Mouse (Mus musculus): ENCODE data around the gene Igtp. TPM values are rescaled to one million over a fixed set of nuclear protein-coding genes. Genes with fewer than 3 reads are reported as not detected.

The Igtp gene
- polyA plus RNA-seq, 1 experiment = 10.2 TPM

GRCm38 (mm10) chr11:58193860-58194520 lies 5.4 kb upstream of the Igtp start:
- H3K27ac ChIP-seq (replicated peaks; ENCODE audit: low read depth, low read length) = no peak overlapping the region
- H3K4me1 ChIP-seq (ENCODE audit: control insufficient read depth, insufficient read depth, insufficient read length, low read length) = no peaks in the 10 kb centered on the region
- no peak overlapping the region for H3K4me3 ChIP-seq (ENCODE audit: insufficient read depth, low read depth, low read length)

GRCm38 (mm10) chr11:58198663-58199062 lies 693 bp upstream of the Igtp start:
- Histone ChIP-seq H3K4me3 (ENCODE audit: insufficient read depth, low read depth, low read length) (0 out of 2 replicates have a peak overlapping the region, but pooled peaks have one; percentile 80), H3K4me1 (ENCODE audit: control insufficient read depth, insufficient read depth, insufficient read length, low read length) (peaks cover 15% of the 10 kb centered on the region), H3K27ac (replicated peaks; ENCODE audit: low read depth, low read length) (no peak overlapping the region)

- Histone ChIP-seq H3K27ac (replicated peaks; ENCODE audit: low read depth, low read length) (no peak overlapping the region; the same call in 1 of the 2 replicates), H3K4me3 (ENCODE audit: insufficient read depth, low read depth, low read length) (peak overlapping the region; percentile 80), H3K4me1 (ENCODE audit: control insufficient read depth, insufficient read depth, insufficient read length, low read length) (peaks cover 15% of the 10 kb centered on the region)
Observed at GRCm38 (mm10) chr11:58200226-58200625, 870 bp downstream of the Igtp start.

GRCm38 (mm10) chr11:58201052-58201451 lies 1.7 kb downstream of the Igtp start:
- H3K27ac ChIP-seq (replicated peaks; ENCODE audit: low read depth, low read length) = no peak overlapping the region; the same call in 1 of the 2 replicates
- H3K4me1 ChIP-seq (ENCODE audit: control insufficient read depth, insufficient read depth, insufficient read length, low read length) = peaks cover 15% of the 10 kb centered on the region
- H3K4me3 ChIP-seq (ENCODE audit: insufficient read depth, low read depth, low read length) = peak overlapping the region; percentile 39

- Histone ChIP-seq H3K4me1 (ENCODE audit: control insufficient read depth, insufficient read depth, insufficient read length, low read length) (peaks cover 7% of the 10 kb centered on the region), H3K27ac (replicated peaks; ENCODE audit: low read depth, low read length) (no peak overlapping the region), H3K4me3 (ENCODE audit: insufficient read depth, low read depth, low read length) (no peak overlapping the region)
Observed at GRCm38 (mm10) chr11:58210321-58210886, 11.0 kb downstream of the Igtp start.

- H3K4me3 ChIP-seq (ENCODE audit: insufficient read depth, low read depth, low read length) = no peak overlapping the region
- peaks cover 10% of the 10 kb centered on the region for H3K4me1 ChIP-seq (ENCODE audit: control insufficient read depth, insufficient read depth, insufficient read length, low read length)
- H3K27ac ChIP-seq (replicated peaks; ENCODE audit: low read depth, low read length) = no peak overlapping the region
Observed at GRCm38 (mm10) chr11:58211062-58211681, 11.8 kb downstream of the Igtp start.

- Histone ChIP-seq H3K4me1 (ENCODE audit: control insufficient read depth, insufficient read depth, insufficient read length, low read length) (peaks cover 10% of the 10 kb centered on the region), H3K27ac (replicated peaks; ENCODE audit: low read depth, low read length) (no peak overlapping the region), H3K4me3 (ENCODE audit: insufficient read depth, low read depth, low read length) (no peak overlapping the region)
Observed at GRCm38 (mm10) chr11:58211682-58212067, 12.3 kb downstream of the Igtp start.

- Histone ChIP-seq H3K4me1 (ENCODE audit: control insufficient read depth, insufficient read depth, insufficient read length, low read length) (peaks cover 18% of the 10 kb centered on the region), H3K4me3 (ENCODE audit: insufficient read depth, low read depth, low read length) (peak overlapping the region; percentile 68; the same call in 1 of the 2 replicates), H3K27ac (replicated peaks; ENCODE audit: low read depth, low read length) (peak overlapping the region; percentile 89)
Observed at GRCm38 (mm10) chr11:58213673-58214342, 14.5 kb downstream of the Igtp start.

GRCm38 (mm10) chr11:58214391-58215048 lies 15.2 kb downstream of the Igtp start:
- peak overlapping the region; percentile 89 for H3K27ac ChIP-seq (replicated peaks; ENCODE audit: low read depth, low read length)
- H3K4me1 ChIP-seq (ENCODE audit: control insufficient read depth, insufficient read depth, insufficient read length, low read length) = peaks cover 18% of the 10 kb centered on the region
- H3K4me3 ChIP-seq (ENCODE audit: insufficient read depth, low read depth, low read length) = peak overlapping the region; percentile 68

- peak overlapping the region; percentile 43; the same call in 1 of the 2 replicates for H3K27ac ChIP-seq (replicated peaks; ENCODE audit: low read depth, low read length)
- H3K4me1 ChIP-seq (ENCODE audit: control insufficient read depth, insufficient read depth, insufficient read length, low read length) = peaks cover 18% of the 10 kb centered on the region
- H3K4me3 ChIP-seq (ENCODE audit: insufficient read depth, low read depth, low read length) = peak overlapping the region; percentile 68
Observed at GRCm38 (mm10) chr11:58215049-58215430, 15.7 kb downstream of the Igtp start.

- H3K27ac ChIP-seq (replicated peaks; ENCODE audit: low read depth, low read length) = peak overlapping the region; percentile 25
Observed at GRCm38 (mm10) chr11:58215814-58216213, 16.5 kb downstream of the Igtp start.

GRCm38 (mm10) chr11:58216823-58217222 lies 17.5 kb downstream of the Igtp start:
- Histone ChIP-seq H3K4me1 (ENCODE audit: control insufficient read depth, insufficient read depth, insufficient read length, low read length) (peaks cover 18% of the 10 kb centered on the region), H3K4me3 (ENCODE audit: insufficient read depth, low read depth, low read length) (no peak overlapping the region), H3K27ac (replicated peaks; ENCODE audit: low read depth, low read length) (no peak overlapping the region)

More at GRCm38 (mm10) chr11:58215814-58216213, 16.5 kb downstream of the Igtp start:
- Histone ChIP-seq H3K4me1 (ENCODE audit: control insufficient read depth, insufficient read depth, insufficient read length, low read length) (peaks cover 18% of the 10 kb centered on the region), H3K4me3 (ENCODE audit: insufficient read depth, low read depth, low read length) (peak overlapping the region; percentile 68)

GRCm38 (mm10) chr11:58223751-58224150 lies 24.4 kb downstream of the Igtp start:
- Histone ChIP-seq H3K27ac (replicated peaks; ENCODE audit: low read depth, low read length) (0 out of 2 replicates have a peak overlapping the region, but pooled peaks have one; percentile 42), H3K4me1 (ENCODE audit: control insufficient read depth, insufficient read depth, insufficient read length, low read length) (0 out of 2 replicates have a peak, but pooled peaks cover 3% of the 10 kb centered on the region), H3K4me3 (ENCODE audit: insufficient read depth, low read depth, low read length) (no peak overlapping the region)

GRCm38 (mm10) chr11:58224313-58224712 lies 25.0 kb downstream of the Igtp start:
- Histone ChIP-seq H3K4me3 (ENCODE audit: insufficient read depth, low read depth, low read length) (no peak overlapping the region), H3K4me1 (ENCODE audit: control insufficient read depth, insufficient read depth, insufficient read length, low read length) (0 out of 2 replicates have a peak, but pooled peaks cover 3% of the 10 kb centered on the region), H3K27ac (replicated peaks; ENCODE audit: low read depth, low read length) (0 out of 2 replicates have a peak overlapping the region, but pooled peaks have one; percentile 42)

All from brown adipose tissue, adult 24 weeks (tissue).